Mouse (Mus musculus) liver, embryonic 13.5 days (tissue): ENCODE data around the gene Nrp1. TPM values are rescaled to one million over a fixed set of nuclear protein-coding genes. Genes with fewer than 3 reads are reported as not detected.

ENCODE experiments used
- ATAC-seq: fragments of 200-750 bp; cut with Nextera tagmentation; 2 replicates; pipeline ENCODE4 v1.8.0; 2017; ENCODE audit warnings: low read depth, mild to moderate bottlenecking, moderate number of reproducible peaks, moderate library complexity
- DNase-seq: peaks from one replicate; pipeline ENCODE4 v3.0.0; 2022
- H3K27ac ChIP-seq: fragments of 300-500 bp; sonication (generic); 2 replicates; pipeline ENCODE4 v1.5.1; 2015; ENCODE audit warnings: moderate library complexity, mild to moderate bottlenecking, inconsistent platforms
- H3K27me3 ChIP-seq: fragments of 300-500 bp; sonication (generic); 2 replicates; pipeline ENCODE4 v1.6.1; 2015; ENCODE audit warnings: mild to moderate bottlenecking, inconsistent platforms
- H3K36me3 ChIP-seq: fragments of 300-500 bp; sonication (generic); 2 replicates; pipeline ENCODE4 v1.6.1; 2015; ENCODE audit warnings: mild to moderate bottlenecking, inconsistent platforms
- H3K4me1 ChIP-seq: fragments of 300-500 bp; sonication (generic); replicated peaks from 2 replicates; pipeline ENCODE4 v1.6.1; 2015; ENCODE audit warnings: inconsistent platforms
- H3K4me2 ChIP-seq: fragments of 300-500 bp; sonication (generic); 2 replicates; pipeline ENCODE4 v1.6.1; 2015; ENCODE audit warnings: inconsistent platforms, mild to moderate bottlenecking, moderate library complexity
- H3K4me3 ChIP-seq: fragments of 300-500 bp; sonication (generic); replicated peaks from 2 replicates; pipeline ENCODE4 v1.5.1; 2015; ENCODE audit warnings: mild to moderate bottlenecking, inconsistent platforms
- H3K9ac ChIP-seq: fragments of 300-500 bp; sonication (generic); 2 replicates; pipeline ENCODE4 v1.6.1; 2015; ENCODE audit warnings: mild to moderate bottlenecking, inconsistent platforms
- H3K9me3 ChIP-seq: fragments of 300-500 bp; sonication (generic); replicated peaks from 2 replicates; pipeline ENCODE4 v1.6.1; 2016; ENCODE audit warnings: inconsistent platforms
- WGBS: fragments of 180-500 bp; shearing (Covaris S2); methylation state at CpG from one replicate; pipeline ENCODE4 v1.1.7; 2015; ENCODE audit not compliant: insufficient replicate concordance; 5-methylcytosine and 5-hydroxymethylcytosine counted together
- microRNA counts: library from miRNA; unstranded; fragments of <30 nt; microRNA quantifications from one replicate; lab custom pipeline; 2016
- microRNA-seq: library from miRNA; unstranded; fragments of <30 nt; microRNA quantifications from one replicate; pipeline ENCODE4, GENCODE M21; 2016
- polyA plus RNA-seq: library from polyadenylated mRNA; unstranded; fragments of >200 nt; fragmentation: Nextera tagmentation; extraction: Ambion mirVana; gene quantifications from 2 replicates; pipeline ENCODE4 v1.2.1, GENCODE M21; 2015

Gene Nrp1
- polyA plus RNA-seq, 1 experiment from 2014 or later: 14.7 TPM

DNA sequence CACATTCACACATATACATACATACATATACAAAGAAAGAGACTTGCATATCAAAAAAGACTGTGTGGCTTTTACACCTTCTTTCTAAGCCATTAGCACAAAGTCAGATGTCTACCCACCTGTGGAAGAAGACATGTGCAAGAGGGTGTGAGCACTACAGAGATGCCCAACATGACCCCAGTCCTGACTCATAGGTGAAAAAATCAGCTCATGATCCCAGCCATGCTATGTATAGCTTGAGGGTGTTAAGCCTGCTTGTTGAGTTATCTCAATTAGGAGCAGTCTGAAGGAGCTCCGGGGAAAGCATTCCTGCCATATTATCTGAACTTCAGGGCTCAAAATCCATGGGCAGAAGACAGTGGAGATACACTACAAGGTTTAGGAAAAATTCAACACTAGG is 187.9 kb downstream of the Nrp1 start:
- no peak overlapping the region for H3K27ac ChIP-seq
- H3K4me1 ChIP-seq: no peaks in the 10 kb centered on the region
- 58% methylated on average over 1 of the region's 1 CpGs for WGBS
- no peak overlapping the region for H3K4me2 ChIP-seq
- ATAC-seq: no peak
- H3K9ac ChIP-seq: no peak overlapping the region
- no peak overlapping the region for H3K4me3 ChIP-seq
- no peaks in the 10 kb centered on the region for H3K27me3 ChIP-seq
- no peak for DNase-seq
- H3K9me3 ChIP-seq: no peaks in the 10 kb centered on the region
- no peaks in the 10 kb centered on the region for H3K36me3 ChIP-seq

- Histone ChIP-seq H3K27me3 (no peaks in the 10 kb centered on the region), H3K4me2 (no peak overlapping the region), H3K4me1 (no peaks in the 10 kb centered on the region), H3K9me3 (no peaks in the 10 kb centered on the region), H3K36me3 (no peaks in the 10 kb centered on the region), H3K4me3 (no peak overlapping the region), H3K27ac (no peak overlapping the region), H3K9ac (no peak overlapping the region)
- WGBS: 60% methylated on average over 4 of the region's 4 CpGs
- no peak for ATAC-seq
- no peak for DNase-seq
Measured at GRCm38 (mm10) chr8:128547361-128547760, 189.0 kb downstream of the Nrp1 start.

DNA sequence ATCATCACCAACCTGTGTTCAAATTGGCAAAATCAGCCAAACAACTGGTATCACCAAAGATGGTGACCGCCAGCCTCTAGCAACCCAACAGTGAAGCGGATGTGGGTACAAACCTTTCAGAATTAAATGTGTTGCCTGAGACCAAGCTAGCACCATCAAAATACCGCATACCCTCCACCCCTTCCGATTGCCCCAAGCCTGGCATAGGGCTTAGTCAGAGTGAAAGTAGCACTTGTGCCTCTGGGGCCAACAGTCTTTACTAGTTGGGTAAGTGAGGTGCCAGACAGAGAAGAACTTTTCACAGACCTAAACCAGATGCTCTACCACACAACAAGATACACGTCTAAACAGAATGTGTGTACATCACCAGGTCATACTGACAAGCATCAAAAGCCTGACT is 191.3 kb downstream of the Nrp1 start:
- ATAC-seq: no peak
- 65% methylated on average over 5 of the region's 5 CpGs for WGBS
- Histone ChIP-seq H3K4me3 (no peak overlapping the region), H3K27ac (no peak overlapping the region), H3K9me3 (no peaks in the 10 kb centered on the region), H3K4me1 (no peaks in the 10 kb centered on the region), H3K27me3 (no peaks in the 10 kb centered on the region), H3K36me3 (no peaks in the 10 kb centered on the region), H3K9ac (no peak overlapping the region), H3K4me2 (no peak overlapping the region)
- no peak for DNase-seq

DNA sequence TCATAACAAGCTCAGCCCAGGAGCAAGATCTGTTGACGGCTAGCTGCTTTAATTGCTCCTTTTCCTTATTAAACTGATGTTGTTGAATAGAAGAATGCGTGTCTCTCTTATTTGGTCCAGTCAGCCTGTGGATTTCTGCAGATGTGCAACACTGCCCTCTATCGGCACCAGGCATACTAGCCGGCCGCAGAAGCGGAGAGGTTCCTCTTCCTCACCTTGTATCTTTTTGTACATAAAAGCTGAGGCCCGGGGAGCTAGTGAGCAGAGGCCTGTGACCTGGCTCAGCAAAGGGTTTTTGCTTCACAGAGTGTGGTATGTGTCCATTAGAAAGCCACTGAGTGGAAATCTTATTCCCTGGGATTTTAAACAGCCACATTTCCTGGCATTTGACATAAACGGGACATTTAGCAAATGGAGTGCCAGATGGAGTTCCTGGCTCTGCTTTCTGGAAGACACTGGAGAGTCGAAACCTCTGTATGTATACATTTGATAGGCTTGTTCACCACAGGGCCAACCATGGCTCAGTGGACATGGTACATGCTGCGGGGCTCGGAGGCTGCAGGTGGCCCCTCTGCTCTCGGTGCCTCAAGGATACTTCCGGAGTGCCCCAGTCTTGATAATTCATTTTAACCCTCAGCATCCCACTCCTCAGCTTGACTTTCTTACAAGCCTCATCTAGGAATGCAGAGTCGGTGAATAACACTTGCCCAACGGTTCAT is 193.2 kb downstream of the Nrp1 start:
- H3K4me3 ChIP-seq: no peak overlapping the region
- H3K4me2 ChIP-seq: no peak overlapping the region
- no peaks in the 10 kb centered on the region for H3K36me3 ChIP-seq
- H3K9me3 ChIP-seq: no peaks in the 10 kb centered on the region
- DNase-seq: peak; percentile 18
- no peaks in the 10 kb centered on the region for H3K27me3 ChIP-seq
- 47% methylated on average over 15 of the region's 15 CpGs for WGBS
- no peak overlapping the region for H3K27ac ChIP-seq
- no peaks in the 10 kb centered on the region for H3K4me1 ChIP-seq
- no peak overlapping the region for H3K9ac ChIP-seq
- no peak for ATAC-seq

MicroRNAs within 50 kb of the gene (microRNA counts, 519-probe panel; counts per million panel counts)
- 114 counts per million for microRNA mmu-miR-1903 (lab: Ali Mortazavi, UCI)

Small RNAs within 50 kb of the gene (microRNA-seq; reads per million reads assigned to microRNA genes)
- gene Mir1903: not detected
